Mouse (Mus musculus): ENCODE measurements around the gene Tfap2e.

DNA sequence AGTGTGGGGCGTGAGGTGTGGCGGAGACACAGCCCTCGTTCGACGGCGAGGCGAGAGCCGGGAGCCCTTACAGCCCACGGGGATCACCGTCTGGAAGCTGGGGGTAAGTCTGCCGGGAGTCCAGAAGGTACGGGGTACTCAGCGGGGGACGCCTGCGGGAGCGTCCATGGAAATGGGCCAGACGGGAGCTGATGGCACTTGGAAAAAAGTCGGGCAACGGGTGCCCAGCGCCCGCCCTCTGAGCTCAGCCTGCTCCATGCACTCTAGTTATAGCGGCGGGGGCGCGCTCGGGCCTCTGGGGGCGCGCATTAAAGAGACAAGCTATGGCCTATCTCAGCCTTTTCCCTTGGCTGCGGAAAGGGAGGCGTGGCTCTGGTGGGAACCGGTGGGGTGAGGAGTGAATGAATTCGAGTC lies at the start of gene Tfap2e:
- TF ChIP-seq CTCF (IDR thresholded peaks at IDR 0.05; ENCODE audit: low read depth, low read length) (no peak), GATA1 (IDR thresholded peaks at IDR 0.05; ENCODE audit: borderline replicate concordance, low read length) (no peak), POLR2AphosphoS5 (IDR thresholded peaks at IDR 0.05; ENCODE audit: insufficient replicate concordance, low read depth, low read length) (no peak), TAL1 (conservative IDR thresholded peaks at IDR 0.05; ENCODE audit: low read depth, low read length) (no peak), GATA2 (IDR thresholded peaks at IDR 0.05; ENCODE audit: borderline replicate concordance, low read depth, low read length) (no peak)

All from G1E (cell line).